Mouse (Mus musculus): ENCODE data around the gene Glipr2.

- TF ChIP-seq HCFC1 (IDR thresholded peaks at IDR 0.05; ENCODE audit: borderline replicate concordance, insufficient read depth, low read length) (no peak), MAFK (IDR thresholded peaks at IDR 0.05; ENCODE audit: insufficient read depth, low read depth, low read length) (no peak), ZNF384 (IDR thresholded peaks at IDR 0.05; ENCODE audit: low read depth, low read length) (no peak), ZC3H11A (IDR thresholded peaks at IDR 0.05; ENCODE audit: borderline replicate concordance, low read depth, low read length) (no peak), CHD2 (IDR thresholded peaks at IDR 0.05; ENCODE audit: low read depth, low read length) (no peak)
These were observed 59.6 kb downstream of the Glipr2 start for GRCm38 (mm10) chr4:44016791-44017190.

Data from ES-E14 (cell line).